Mouse (Mus musculus) right cerebral cortex, adult 2 months (tissue): ENCODE results near the gene Zfp507.

Source experiments
- DNase-seq, 2 experiments: peaks; one replicate each; pipeline ENCODE4 v3.0.0; 2021 to 2022; ENCODE audit warnings: low spot score in 2 of 2

Gene Zfp507

GRCm38 (mm10) chr7:35802906-35803595, at the start of gene Zfp507:
Gene Zfp507 (minus strand): TSS chr7:35803003.
- DNase-seq, result peak; percentile 85 to 90

- DNase-seq, result peak in 1 of 2 experiments; percentile 10
These were observed 47.6 kb upstream of the Zfp507 start for GRCm38 (mm10) chr7:35850426-35850825.

GRCm38 (mm10) chr7:35848526-35848925, 45.7 kb upstream of the Zfp507 start:
- DNase-seq, result no peak

GRCm38 (mm10) chr7:35840504-35840903, 37.7 kb upstream of the Zfp507 start:
- no peak for DNase-seq

- DNase-seq, result peak; percentile 21 to 22
These were observed 34.0 kb upstream of the Zfp507 start for GRCm38 (mm10) chr7:35836851-35837250.

GRCm38 (mm10) chr7:35836415-35836814, 33.6 kb upstream of the Zfp507 start:
- no peak for DNase-seq

- DNase-seq, result no peak
These were observed 27.3 kb upstream of the Zfp507 start for GRCm38 (mm10) chr7:35830119-35830518.

- peak; percentile 37 to 50 for DNase-seq
These were observed 21.1 kb upstream of the Zfp507 start for GRCm38 (mm10) chr7:35823906-35824305.

GRCm38 (mm10) chr7:35822320-35822719, 19.5 kb upstream of the Zfp507 start:
- DNase-seq, result no peak

- no peak for DNase-seq
These were observed 18.6 kb upstream of the Zfp507 start for GRCm38 (mm10) chr7:35821357-35821756.

GRCm38 (mm10) chr7:35819486-35819885, 16.7 kb upstream of the Zfp507 start:
- DNase-seq, result no peak

- DNase-seq, result no peak
These were observed 12.2 kb upstream of the Zfp507 start for GRCm38 (mm10) chr7:35814759-35815551.

- DNase-seq, result no peak
These were observed 10.5 kb upstream of the Zfp507 start for GRCm38 (mm10) chr7:35813306-35813705.

GRCm38 (mm10) chr7:35810736-35811135, 7.9 kb upstream of the Zfp507 start:
- DNase-seq, result no peak

- no peak for DNase-seq
These were observed 1.4 kb upstream of the Zfp507 start for GRCm38 (mm10) chr7:35804206-35804605.

GRCm38 (mm10) chr7:35802201-35802905, 450 bp downstream of the Zfp507 start:
- DNase-seq, result peak; percentile 40 to 55

GRCm38 (mm10) chr7:35796123-35796522, 6.7 kb downstream of the Zfp507 start:
- DNase-seq, result no peak

GRCm38 (mm10) chr7:35794145-35794664, 8.6 kb downstream of the Zfp507 start:
- no peak for DNase-seq

- DNase-seq, result peak; percentile 49 to 50
These were observed 10.5 kb downstream of the Zfp507 start for GRCm38 (mm10) chr7:35792150-35792848.

- DNase-seq, result no peak
These were observed 11.9 kb downstream of the Zfp507 start for GRCm38 (mm10) chr7:35790926-35791325.

- peak in 1 of 2 experiments; percentile 36 for DNase-seq
These were observed 12.6 kb downstream of the Zfp507 start for GRCm38 (mm10) chr7:35790201-35790600.
